Mouse (Mus musculus): ENCODE results near the gene Adgre5. TPM values are rescaled to one million over a fixed set of nuclear protein-coding genes. Genes with fewer than 3 reads are reported as not detected.
A peak's percentile ranks its signal among the peaks of the same experiment; 100 is the strongest.

Gene Adgre5
- polyA plus RNA-seq, 1 experiment from 2014 or later = 78.2 TPM

GRCm38 (mm10) chr8:83719693-83720092 is 21.4 kb downstream of the Adgre5 start:
- Histone ChIP-seq H3K4me1 (replicated peaks; ENCODE audit: control insufficient read depth, insufficient read depth, low read length) (peaks cover 13% of the 10 kb centered on the region), H3K36me3 (ENCODE audit: control insufficient read depth, insufficient read depth, low read length) (peaks cover 45% of the 10 kb centered on the region), H3K27me3 (ENCODE audit: control insufficient read depth, insufficient read depth, low read depth, low read length) (no peaks in the 10 kb centered on the region), H3K9ac (ENCODE audit: low read length) (no peak overlapping the region), H3K4me2 (ENCODE audit: low read depth, low read length) (no peak overlapping the region), H3K4me3 (ENCODE audit: low read length) (no peak overlapping the region), H3K27ac (ENCODE audit: low read length) (no peak overlapping the region), H3K9me3 (ENCODE audit: control insufficient read depth, low read length) (no peaks in the 10 kb centered on the region)
- 66% methylated on average over 2 of the region's 2 CpGs for WGBS
- ATAC-seq (ENCODE audit: low read depth) = no peak

GRCm38 (mm10) chr8:83719048-83719447 is 22.1 kb downstream of the Adgre5 start:
- Histone ChIP-seq H3K4me2 (ENCODE audit: low read depth, low read length) (no peak overlapping the region), H3K4me1 (replicated peaks; ENCODE audit: control insufficient read depth, insufficient read depth, low read length) (peaks cover 13% of the 10 kb centered on the region), H3K27me3 (ENCODE audit: control insufficient read depth, insufficient read depth, low read depth, low read length) (no peaks in the 10 kb centered on the region), H3K9ac (ENCODE audit: low read length) (no peak overlapping the region), H3K9me3 (ENCODE audit: control insufficient read depth, low read length) (no peaks in the 10 kb centered on the region), H3K4me3 (ENCODE audit: low read length) (no peak overlapping the region), H3K27ac (ENCODE audit: low read length) (no peak overlapping the region), H3K36me3 (ENCODE audit: control insufficient read depth, insufficient read depth, low read length) (peaks cover 41% of the 10 kb centered on the region)
- WGBS = 77% methylated on average over 2 of the region's 2 CpGs
- ATAC-seq (ENCODE audit: low read depth) = no peak

DNA sequence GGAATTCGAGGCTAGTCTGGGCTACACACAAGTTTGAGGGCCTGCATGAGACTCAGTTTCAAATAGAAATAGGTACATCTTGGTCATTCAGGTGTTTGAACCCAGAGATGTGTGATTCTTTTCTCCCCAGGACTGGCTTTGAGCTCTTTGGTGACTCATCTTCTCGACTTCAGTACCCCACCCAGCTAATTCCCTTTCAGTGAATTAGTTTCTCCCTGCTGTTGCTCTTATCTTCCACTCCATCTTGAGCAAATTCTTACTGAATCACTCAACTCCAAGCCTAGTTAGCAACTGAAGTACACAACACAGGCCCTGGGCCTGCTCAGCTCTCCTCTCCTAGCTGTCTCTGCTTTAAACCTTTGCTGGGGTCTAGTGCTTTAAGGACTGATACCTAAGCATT is 24.6 kb downstream of the Adgre5 start:
- WGBS = 57% methylated on average over 2 of the region's 2 CpGs
- Histone ChIP-seq H3K4me1 (replicated peaks; ENCODE audit: control insufficient read depth, insufficient read depth, low read length) (peaks cover 13% of the 10 kb centered on the region), H3K4me2 (ENCODE audit: low read depth, low read length) (peak overlapping the region; percentile 88), H3K27ac (ENCODE audit: low read length) (no peak overlapping the region), H3K9me3 (ENCODE audit: control insufficient read depth, low read length) (no peaks in the 10 kb centered on the region), H3K36me3 (ENCODE audit: control insufficient read depth, insufficient read depth, low read length) (peaks cover 18% of the 10 kb centered on the region), H3K27me3 (ENCODE audit: control insufficient read depth, insufficient read depth, low read depth, low read length) (no peaks in the 10 kb centered on the region), H3K9ac (ENCODE audit: low read length) (peak overlapping the region; percentile 94), H3K4me3 (ENCODE audit: low read length) (peak overlapping the region; percentile 97)
- ATAC-seq (ENCODE audit: low read depth) = no peak

DNA sequence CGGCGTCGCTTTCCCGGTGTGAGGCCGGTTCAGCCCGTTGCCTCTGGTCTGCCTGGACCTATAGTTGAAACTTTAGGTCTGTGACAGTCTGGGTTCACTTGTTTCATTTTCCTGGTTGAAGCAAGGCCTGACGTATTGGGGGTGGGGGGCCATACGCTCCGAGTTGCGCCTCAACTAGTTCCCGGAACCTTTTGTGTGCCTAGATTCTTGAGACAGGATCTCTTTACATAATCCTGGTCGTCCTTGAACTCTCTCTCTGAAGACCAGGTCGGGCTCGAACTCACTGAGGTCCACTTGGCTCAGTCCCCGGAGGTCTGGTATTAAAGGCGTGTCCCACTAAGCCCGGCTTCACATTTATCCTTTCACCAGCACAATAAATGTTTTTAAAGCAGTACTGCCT is 25.4 kb downstream of the Adgre5 start:
- Histone ChIP-seq H3K4me3 (ENCODE audit: low read length) (peak overlapping the region; percentile 97), H3K9me3 (ENCODE audit: control insufficient read depth, low read length) (no peaks in the 10 kb centered on the region), H3K36me3 (ENCODE audit: control insufficient read depth, insufficient read depth, low read length) (peaks cover 10% of the 10 kb centered on the region), H3K27me3 (ENCODE audit: control insufficient read depth, insufficient read depth, low read depth, low read length) (no peaks in the 10 kb centered on the region), H3K9ac (ENCODE audit: low read length) (peak overlapping the region; percentile 94), H3K27ac (ENCODE audit: low read length) (peak overlapping the region; percentile 93; the same call in 1 of the 2 replicates), H3K4me2 (ENCODE audit: low read depth, low read length) (peak overlapping the region; percentile 88), H3K4me1 (replicated peaks; ENCODE audit: control insufficient read depth, insufficient read depth, low read length) (peaks cover 13% of the 10 kb centered on the region)
- under 1% methylated on average over 17 of the region's 17 CpGs for WGBS
- ATAC-seq (ENCODE audit: low read depth) = no peak

GRCm38 (mm10) chr8:83715031-83715690 is 26.0 kb downstream of the Adgre5 start, which contains the start of gene Ddx39:
TSS of gene Ddx39 (plus strand) at chr8:83715177.
- Histone ChIP-seq H3K4me1 (replicated peaks; ENCODE audit: control insufficient read depth, insufficient read depth, low read length) (peaks cover 13% of the 10 kb centered on the region), H3K4me3 (ENCODE audit: low read length) (peak within 1 kb of the TSS; percentile 97), H3K9me3 (ENCODE audit: control insufficient read depth, low read length) (no peaks in the 10 kb centered on the region), H3K4me2 (ENCODE audit: low read depth, low read length) (peak within 1 kb of the TSS; percentile 88), H3K36me3 (ENCODE audit: control insufficient read depth, insufficient read depth, low read length) (peaks cover 6% of the 10 kb centered on the region; the same call in 1 of the 2 replicates), H3K9ac (ENCODE audit: low read length) (peak within 1 kb of the TSS; percentile 94), H3K27ac (ENCODE audit: low read length) (peak within 1 kb of the TSS; percentile 93), H3K27me3 (ENCODE audit: control insufficient read depth, insufficient read depth, low read depth, low read length) (no peaks in the 10 kb centered on the region)
- WGBS = under 1% methylated on average over 60 of the region's 63 CpGs
- ATAC-seq (ENCODE audit: low read depth) = peak; percentile 100

DNA sequence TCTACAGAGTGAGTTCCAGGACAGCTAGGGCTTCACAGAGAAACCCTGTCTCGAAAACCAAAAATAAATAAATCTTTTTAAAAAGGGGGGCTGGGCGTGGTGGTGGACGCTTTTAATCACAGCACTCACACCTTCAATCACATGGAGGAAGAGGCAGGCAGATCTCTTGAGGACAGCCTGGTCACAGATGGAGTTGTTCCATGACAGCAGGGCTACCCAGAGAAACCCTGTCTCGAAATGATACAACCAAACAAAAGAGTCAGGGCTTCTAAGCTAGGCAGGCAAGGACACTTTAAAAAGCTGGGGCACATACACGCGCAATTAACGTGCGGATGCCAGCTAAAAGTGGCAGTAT is 26.5 kb downstream of the Adgre5 start:
- peak overlapping the region; percentile 97 for H3K4me3 ChIP-seq (ENCODE audit: low read length)
- 14% methylated on average over 8 of the region's 8 CpGs for WGBS
- peaks cover 3% of the 10 kb centered on the region; the same call in 1 of the 2 replicates for H3K36me3 ChIP-seq (ENCODE audit: control insufficient read depth, insufficient read depth, low read length)
- peak overlapping the region; percentile 43; the same call in 1 of the 2 replicates for H3K27ac ChIP-seq (ENCODE audit: low read length)
- H3K4me2 ChIP-seq (ENCODE audit: low read depth, low read length) = peak overlapping the region; percentile 60
- H3K9me3 ChIP-seq (ENCODE audit: control insufficient read depth, low read length) = no peaks in the 10 kb centered on the region
- H3K9ac ChIP-seq (ENCODE audit: low read length) = peak overlapping the region; percentile 58
- no peak for ATAC-seq (ENCODE audit: low read depth)
- H3K27me3 ChIP-seq (ENCODE audit: control insufficient read depth, insufficient read depth, low read depth, low read length) = no peaks in the 10 kb centered on the region
- peaks cover 13% of the 10 kb centered on the region for H3K4me1 ChIP-seq (replicated peaks; ENCODE audit: control insufficient read depth, insufficient read depth, low read length)

GRCm38 (mm10) chr8:83707554-83707953 is 33.6 kb downstream of the Adgre5 start:
- H3K27ac ChIP-seq (ENCODE audit: low read length) = no peak overlapping the region
- ATAC-seq (ENCODE audit: low read depth) = no peak
- WGBS = 62% methylated on average over 8 of the region's 8 CpGs
- no peaks in the 10 kb centered on the region for H3K4me1 ChIP-seq (replicated peaks; ENCODE audit: control insufficient read depth, insufficient read depth, low read length)
- no peaks in the 10 kb centered on the region for H3K9me3 ChIP-seq (ENCODE audit: control insufficient read depth, low read length)
- H3K9ac ChIP-seq (ENCODE audit: low read length) = no peak overlapping the region
- H3K36me3 ChIP-seq (ENCODE audit: control insufficient read depth, insufficient read depth, low read length) = no peaks in the 10 kb centered on the region
- H3K4me3 ChIP-seq (ENCODE audit: low read length) = no peak overlapping the region
- no peaks in the 10 kb centered on the region for H3K27me3 ChIP-seq (ENCODE audit: control insufficient read depth, insufficient read depth, low read depth, low read length)
- H3K4me2 ChIP-seq (ENCODE audit: low read depth, low read length) = no peak overlapping the region

GRCm38 (mm10) chr8:83706411-83706810 is 34.7 kb downstream of the Adgre5 start:
- H3K9ac ChIP-seq (ENCODE audit: low read length) = no peak overlapping the region
- no peak for ATAC-seq (ENCODE audit: low read depth)
- no peak overlapping the region for H3K27ac ChIP-seq (ENCODE audit: low read length)
- H3K36me3 ChIP-seq (ENCODE audit: control insufficient read depth, insufficient read depth, low read length) = no peaks in the 10 kb centered on the region
- 59% methylated on average over 5 of the region's 5 CpGs for WGBS
- no peaks in the 10 kb centered on the region for H3K4me1 ChIP-seq (replicated peaks; ENCODE audit: control insufficient read depth, insufficient read depth, low read length)
- H3K4me2 ChIP-seq (ENCODE audit: low read depth, low read length) = no peak overlapping the region
- H3K9me3 ChIP-seq (ENCODE audit: control insufficient read depth, low read length) = no peaks in the 10 kb centered on the region; the same call in 1 of the 2 replicates
- H3K4me3 ChIP-seq (ENCODE audit: low read length) = no peak overlapping the region
- no peaks in the 10 kb centered on the region for H3K27me3 ChIP-seq (ENCODE audit: control insufficient read depth, insufficient read depth, low read depth, low read length)

DNA sequence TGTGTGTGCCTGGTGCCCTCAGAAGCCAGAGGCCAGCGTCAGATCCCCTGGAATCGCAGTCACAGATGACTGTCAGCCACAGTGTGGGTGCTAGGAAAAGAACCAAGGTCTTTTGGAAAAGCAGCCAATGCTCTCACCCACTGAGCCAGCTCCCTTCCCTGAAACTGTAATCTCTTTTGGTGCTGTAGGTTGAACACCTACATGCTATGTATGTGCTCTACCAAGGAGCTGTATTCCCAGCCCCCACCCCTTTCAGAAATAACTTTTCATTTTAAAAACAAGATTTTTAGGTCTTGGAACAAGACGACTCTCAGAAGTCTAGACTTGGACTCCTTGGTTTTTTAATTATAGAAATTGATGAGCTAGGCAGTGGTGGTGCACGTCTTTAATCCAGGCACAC is 37.7 kb downstream of the Adgre5 start:
- ATAC-seq (ENCODE audit: low read depth) = no peak

More for the DNA sequence above, 37.7 kb downstream of the Adgre5 start:
- no peak overlapping the region for H3K4me2 ChIP-seq (ENCODE audit: low read depth, low read length)
- peaks cover 3% of the 10 kb centered on the region for H3K4me1 ChIP-seq (replicated peaks; ENCODE audit: control insufficient read depth, insufficient read depth, low read length)
- H3K9ac ChIP-seq (ENCODE audit: low read length) = no peak overlapping the region
- 75% methylated on average over 4 of the region's 4 CpGs for WGBS
- no peak overlapping the region for H3K4me3 ChIP-seq (ENCODE audit: low read length)
- H3K27me3 ChIP-seq (ENCODE audit: control insufficient read depth, insufficient read depth, low read depth, low read length) = no peaks in the 10 kb centered on the region
- no peaks in the 10 kb centered on the region; the same call in 1 of the 2 replicates for H3K9me3 ChIP-seq (ENCODE audit: control insufficient read depth, low read length)
- H3K36me3 ChIP-seq (ENCODE audit: control insufficient read depth, insufficient read depth, low read length) = no peaks in the 10 kb centered on the region
- no peak overlapping the region for H3K27ac ChIP-seq (ENCODE audit: low read length)
